Mouse (Mus musculus): ENCODE results near the gene Ccdc180. TPM values are rescaled to one million over a fixed set of nuclear protein-coding genes. Genes with fewer than 3 reads are reported as not detected.

Ccdc180 gene
- polyA plus RNA-seq, 1 experiment: not detected

GRCm38 (mm10) chr4:45896425-45897081 is 6.5 kb downstream of the Ccdc180 start:
- 28% methylated on average over 16 of the region's 16 CpGs for WGBS
- no peak overlapping the region for H3K27ac ChIP-seq (ENCODE audit: insufficient read depth, low read depth, low read length)
- peaks cover 2% of the 10 kb centered on the region; the same call in 1 of the 2 replicates for H3K4me1 ChIP-seq (ENCODE audit: control insufficient read depth, insufficient read depth, low read length)
- no peak overlapping the region for H3K4me3 ChIP-seq (ENCODE audit: insufficient read depth, low read depth, low read length)
- TF ChIP-seq CTCF (IDR thresholded peaks at IDR 0.05; ENCODE audit: insufficient read depth, low read depth, low read length): no peak

GRCm38 (mm10) chr4:45898413-45898812 is 8.3 kb downstream of the Ccdc180 start:
- no peak for TF ChIP-seq CTCF (IDR thresholded peaks at IDR 0.05; ENCODE audit: insufficient read depth, low read depth, low read length)
- TF ChIP-seq POLR2A (IDR thresholded peaks at IDR 0.05; ENCODE audit: insufficient read depth, low read depth, low read length): no peak
- peaks cover 2% of the 10 kb centered on the region; the same call in 1 of the 2 replicates for H3K4me1 ChIP-seq (ENCODE audit: control insufficient read depth, insufficient read depth, low read length)
- WGBS: 63% methylated on average over 5 of the region's 5 CpGs
- no peak overlapping the region for H3K27ac ChIP-seq (ENCODE audit: insufficient read depth, low read depth, low read length)
- no peak overlapping the region for H3K4me3 ChIP-seq (ENCODE audit: insufficient read depth, low read depth, low read length)

- TF ChIP-seq POLR2A (IDR thresholded peaks at IDR 0.05; ENCODE audit: insufficient read depth, low read depth, low read length) (no peak), CTCF (IDR thresholded peaks at IDR 0.05; ENCODE audit: insufficient read depth, low read depth, low read length) (no peak)
Observed at GRCm38 (mm10) chr4:45909256-45909655, 19.2 kb downstream of the Ccdc180 start.

GRCm38 (mm10) chr4:45909924-45910323 is 19.8 kb downstream of the Ccdc180 start:
- Histone ChIP-seq H3K4me1 (ENCODE audit: control insufficient read depth, insufficient read depth, low read length) (no peaks in the 10 kb centered on the region; the same call in 1 of the 2 replicates), H3K4me3 (ENCODE audit: insufficient read depth, low read depth, low read length) (no peak overlapping the region), H3K27ac (ENCODE audit: insufficient read depth, low read depth, low read length) (no peak overlapping the region)
- no peak for TF ChIP-seq CTCF (IDR thresholded peaks at IDR 0.05; ENCODE audit: insufficient read depth, low read depth, low read length)
- no peak for TF ChIP-seq POLR2A (IDR thresholded peaks at IDR 0.05; ENCODE audit: insufficient read depth, low read depth, low read length)
- 51% methylated on average over 4 of the region's 4 CpGs for WGBS

More at GRCm38 (mm10) chr4:45909256-45909655, 19.2 kb downstream of the Ccdc180 start:
- Histone ChIP-seq H3K4me3 (ENCODE audit: insufficient read depth, low read depth, low read length) (no peak overlapping the region), H3K4me1 (ENCODE audit: control insufficient read depth, insufficient read depth, low read length) (no peaks in the 10 kb centered on the region; the same call in 1 of the 2 replicates), H3K27ac (ENCODE audit: insufficient read depth, low read depth, low read length) (peak overlapping the region; percentile 18; the same call in 1 of the 2 replicates)
- 48% methylated on average over 13 of the region's 13 CpGs for WGBS

- Histone ChIP-seq H3K27ac (ENCODE audit: insufficient read depth, low read depth, low read length) (no peak overlapping the region), H3K4me1 (ENCODE audit: control insufficient read depth, insufficient read depth, low read length) (no peaks in the 10 kb centered on the region; the same call in 1 of the 2 replicates), H3K4me3 (ENCODE audit: insufficient read depth, low read depth, low read length) (no peak overlapping the region)
- WGBS: 85% methylated on average over 5 of the region's 5 CpGs
- no peak for TF ChIP-seq POLR2A (IDR thresholded peaks at IDR 0.05; ENCODE audit: insufficient read depth, low read depth, low read length)
- no peak for TF ChIP-seq CTCF (IDR thresholded peaks at IDR 0.05; ENCODE audit: insufficient read depth, low read depth, low read length)
Observed at GRCm38 (mm10) chr4:45911256-45911655, 21.2 kb downstream of the Ccdc180 start.

- WGBS: 95% methylated on average over 4 of the region's 4 CpGs
- TF ChIP-seq POLR2A (IDR thresholded peaks at IDR 0.05; ENCODE audit: insufficient read depth, low read depth, low read length) (no peak), CTCF (IDR thresholded peaks at IDR 0.05; ENCODE audit: insufficient read depth, low read depth, low read length) (no peak)
- no peaks in the 10 kb centered on the region; the same call in 1 of the 2 replicates for H3K4me1 ChIP-seq (ENCODE audit: control insufficient read depth, insufficient read depth, low read length)
Observed at GRCm38 (mm10) chr4:45911876-45912275, 21.8 kb downstream of the Ccdc180 start.

GRCm38 (mm10) chr4:45917091-45917490 is 27.0 kb downstream of the Ccdc180 start:
- WGBS: 72% methylated on average over 7 of the region's 7 CpGs
- Histone ChIP-seq H3K4me1 (ENCODE audit: control insufficient read depth, insufficient read depth, low read length) (no peaks in the 10 kb centered on the region), H3K27ac (ENCODE audit: insufficient read depth, low read depth, low read length) (no peak overlapping the region), H3K4me3 (ENCODE audit: insufficient read depth, low read depth, low read length) (no peak overlapping the region)
- TF ChIP-seq POLR2A (IDR thresholded peaks at IDR 0.05; ENCODE audit: insufficient read depth, low read depth, low read length): no peak
- no peak for TF ChIP-seq CTCF (IDR thresholded peaks at IDR 0.05; ENCODE audit: insufficient read depth, low read depth, low read length)

More at GRCm38 (mm10) chr4:45911876-45912275, 21.8 kb downstream of the Ccdc180 start:
- Histone ChIP-seq H3K27ac (ENCODE audit: insufficient read depth, low read depth, low read length) (no peak overlapping the region), H3K4me3 (ENCODE audit: insufficient read depth, low read depth, low read length) (no peak overlapping the region)

- TF ChIP-seq CTCF (IDR thresholded peaks at IDR 0.05; ENCODE audit: insufficient read depth, low read depth, low read length) (no peak), POLR2A (IDR thresholded peaks at IDR 0.05; ENCODE audit: insufficient read depth, low read depth, low read length) (no peak)
- Histone ChIP-seq H3K27ac (ENCODE audit: insufficient read depth, low read depth, low read length) (no peak overlapping the region), H3K4me3 (ENCODE audit: insufficient read depth, low read depth, low read length) (no peak overlapping the region), H3K4me1 (ENCODE audit: control insufficient read depth, insufficient read depth, low read length) (no peaks in the 10 kb centered on the region)
- WGBS: 87% methylated on average over 10 of the region's 10 CpGs
Observed at GRCm38 (mm10) chr4:45921663-45922435, 31.7 kb downstream of the Ccdc180 start.

GRCm38 (mm10) chr4:45924011-45924410 is 33.9 kb downstream of the Ccdc180 start:
- TF ChIP-seq CTCF (IDR thresholded peaks at IDR 0.05; ENCODE audit: insufficient read depth, low read depth, low read length): no peak
- TF ChIP-seq POLR2A (IDR thresholded peaks at IDR 0.05; ENCODE audit: insufficient read depth, low read depth, low read length): no peak
- Histone ChIP-seq H3K4me3 (ENCODE audit: insufficient read depth, low read depth, low read length) (no peak overlapping the region), H3K4me1 (ENCODE audit: control insufficient read depth, insufficient read depth, low read length) (no peaks in the 10 kb centered on the region), H3K27ac (ENCODE audit: insufficient read depth, low read depth, low read length) (no peak overlapping the region)
- WGBS: 95% methylated on average over 4 of the region's 4 CpGs

Measured in olfactory bulb, adult 2 months (tissue).